ENCODE assay signal across 7 mouse cellular contexts in genomic region chr7:145283487-145284187, GRCm38 (mm10). TPM values are rescaled to one million over a fixed set of nuclear protein-coding genes. Genes with fewer than 3 reads are reported as not detected.
A peak's percentile ranks its signal among the peaks of the same experiment; 100 is the strongest.
DNase-seq lines count a peak whose midpoint lies in the region; ATAC-seq lines count a peak whose summit lies in the region.

Gene Tpcn2 (minus strand): TSS chr7:145284011.

- H3K4me3 ChIP-seq in embryonic facial prominence, embryonic 11.5 days (ENCODE audit: low read depth, low read length): peak within 1 kb of the TSS; percentile 48
- peak within 1 kb of the TSS; percentile 58 for H3K4me3 ChIP-seq in limb, embryonic 10.5 days
- peak within 1 kb of the TSS; percentile 42 for H3K4me3 ChIP-seq in midbrain, embryonic 13.5 days (replicated peaks)

- 4% methylated on average over 18 of the region's 18 CpGs for WGBS in embryonic facial prominence, embryonic 11.5 days
- 4% methylated on average over 18 of the region's 18 CpGs for WGBS in limb, embryonic 10.5 days
- WGBS in midbrain, embryonic 13.5 days: 5% methylated on average over 18 of the region's 18 CpGs

- peak; percentile 88 for ATAC-seq in embryonic facial prominence, embryonic 11.5 days (replicated peaks; ENCODE audit: insufficient number of reproducible peaks, low FRiP score, low TSS enrichment, low read depth)
- ATAC-seq in granulocyte monocyte progenitor cell, adult 5-6 weeks (replicated peaks; ENCODE audit: poor library complexity, severe bottlenecking): peak; percentile 94
- peak; percentile 90 for ATAC-seq in midbrain, embryonic 13.5 days

- H3K27ac ChIP-seq in embryonic facial prominence, embryonic 11.5 days (replicated peaks; ENCODE audit: low read depth, low read length): no peak within 1 kb of the TSS
- H3K27ac ChIP-seq in limb, embryonic 10.5 days: peak within 1 kb of the TSS; percentile 77
- H3K27ac ChIP-seq in midbrain, embryonic 13.5 days: no peak within 1 kb of the TSS

- peak; percentile 97 for DNase-seq in adrenal gland, postnatal 14 days
- peak; percentile 97 for DNase-seq in embryonic facial prominence, embryonic 11.5 days (ENCODE audit: low spot score)
- DNase-seq in kidney, adult 11 months: peak; percentile 94
- peak; percentile 89 for DNase-seq in limb, embryonic 10.5 days (ENCODE audit: low spot score)
- DNase-seq in spleen, adult 12 weeks (ENCODE audit: low spot score): peak; percentile 78

- H3K36me3 ChIP-seq in embryonic facial prominence, embryonic 11.5 days (replicated peaks; ENCODE audit: control insufficient read depth, insufficient read depth, low read depth, low read length): no peaks in the 10 kb centered on the region
- H3K36me3 ChIP-seq in limb, embryonic 10.5 days: peaks cover 19% of the 10 kb centered on the region
- H3K36me3 ChIP-seq in midbrain, embryonic 13.5 days: peaks cover 6% of the 10 kb centered on the region

- H3K4me2 ChIP-seq in embryonic facial prominence, embryonic 11.5 days (ENCODE audit: low read depth, low read length): peak within 1 kb of the TSS; percentile 76
- H3K4me2 ChIP-seq in midbrain, embryonic 13.5 days (replicated peaks): peak within 1 kb of the TSS; percentile 54

- H3K9me3 ChIP-seq in embryonic facial prominence, embryonic 11.5 days (replicated peaks; ENCODE audit: control insufficient read depth, low read length): no peaks in the 10 kb centered on the region
- no peaks in the 10 kb centered on the region for H3K9me3 ChIP-seq in limb, embryonic 10.5 days (replicated peaks)
- H3K9me3 ChIP-seq in midbrain, embryonic 13.5 days: no peaks in the 10 kb centered on the region

- no peaks in the 10 kb centered on the region for H3K4me1 ChIP-seq in embryonic facial prominence, embryonic 11.5 days (ENCODE audit: control insufficient read depth, insufficient read depth, low read length)
- H3K4me1 ChIP-seq in limb, embryonic 10.5 days: peaks cover 25% of the 10 kb centered on the region
- H3K4me1 ChIP-seq in midbrain, embryonic 13.5 days (replicated peaks): peaks cover 20% of the 10 kb centered on the region

- no peaks in the 10 kb centered on the region for H3K27me3 ChIP-seq in embryonic facial prominence, embryonic 11.5 days (ENCODE audit: control insufficient read depth, insufficient read depth, low read length)
- H3K27me3 ChIP-seq in limb, embryonic 10.5 days (ENCODE audit: low read depth, poor library complexity, severe bottlenecking): no peaks in the 10 kb centered on the region
- H3K27me3 ChIP-seq in midbrain, embryonic 13.5 days: no peaks in the 10 kb centered on the region

- H3K9ac ChIP-seq in embryonic facial prominence, embryonic 11.5 days (replicated peaks; ENCODE audit: low read length): peak within 1 kb of the TSS; percentile 65
- H3K9ac ChIP-seq in midbrain, embryonic 13.5 days (replicated peaks): peak within 1 kb of the TSS; percentile 54; the same call in 1 of the 2 replicates

RNA-seq across cellular contexts. Expression of gene Tpcn2, which starts in this region (rescaled TPM):
- 13.3 and 16.8 TPM in 2 replicates for total RNA-seq in adrenal gland, postnatal 14 days (2021)
- 2.2 and 4.0 TPM in 2 replicates for polyA plus RNA-seq in embryonic facial prominence, embryonic 11.5 days (2014; fragmentation: Nextera tagmentation; extraction: Ambion mirVana)
- total RNA-seq in granulocyte monocyte progenitor cell, adult 5-6 weeks (2014; fragmentation: Nextera tagmentation): 4.8 and 7.9 TPM in 2 replicates
- 3.4 and 3.6 TPM in 2 replicates for total RNA-seq in granulocyte monocyte progenitor cell, adult 5-6 weeks (2017)
- polyA plus RNA-seq in limb, embryonic 10.5 days (2016; fragmentation: Nextera tagmentation; extraction: Ambion mirVana): 7.2 TPM in 2 replicates
- polyA plus RNA-seq in midbrain, embryonic 13.5 days (2015; fragmentation: Nextera tagmentation; extraction: Ambion mirVana): 2.7 and 4.2 TPM in 2 replicates
